ENCODE assay signal across 23 mouse cellular contexts in genomic region chr3:147683730-147684129, GRCm38 (mm10).
DNase-seq lines count a peak whose midpoint lies in the region; ATAC-seq lines count a peak whose summit lies in the region.
"Had no signal": no experiment of that assay in that cellular context is flagged by ENCODE, and none has a peak within 500 bp of the region (broad histone marks: within the 10 kb centered on the region; RNA-seq: fewer than 3 reads in every experiment).

No protein-coding gene starts in this region.

- 87% methylated on average over 2 of the region's 2 CpGs for WGBS in forebrain, embryonic 12.5 days

- H3K4me3 ChIP-seq in forebrain, embryonic 12.5 days (replicated peaks), result no peak overlapping the region
- H3K4me3 ChIP-seq: embryonic facial prominence, embryonic 13.5 days; embryonic facial prominence, embryonic 15.5 days; erythroblast, embryonic 14.5 days had no signal

- no peak overlapping the region for H3K4me2 ChIP-seq in forebrain, embryonic 12.5 days
- H3K4me2 ChIP-seq: embryonic facial prominence, embryonic 13.5 days; embryonic facial prominence, embryonic 15.5 days had no signal

- no peak overlapping the region for H3K9ac ChIP-seq in forebrain, embryonic 12.5 days
- H3K9ac ChIP-seq: embryonic facial prominence, embryonic 13.5 days; embryonic facial prominence, embryonic 15.5 days had no signal

- H3K36me3 ChIP-seq in forebrain, embryonic 12.5 days (replicated peaks), result no peaks in the 10 kb centered on the region
- H3K36me3 ChIP-seq: embryonic facial prominence, embryonic 13.5 days; embryonic facial prominence, embryonic 15.5 days had no signal

- DNase-seq in 3T3-L1 (ENCODE audit: low read depth, low spot score), result peak; percentile 82
- DNase-seq in NIH3T3 (ENCODE audit: low read depth), result peak; percentile 49
- DNase-seq in brain, adult 2 months (ENCODE audit: low read depth, low spot score), result peak; percentile 3
- DNase-seq in layer of hippocampus, postnatal 14 days (ENCODE audit: low spot score in 2 of 2), result no peak
- DNase-seq in left cerebral cortex, adult 9 months (ENCODE audit: low spot score in 2 of 2), result no peak
- DNase-seq: adrenal gland, adult 8-10 months; adrenal gland, postnatal 14 days; adrenal gland, postnatal 36 days; cerebellum, adult 11 months; cerebellum, adult 18-20 months; cerebellum, adult 8-10 months; cerebellum, adult 9-11 months; cerebellum, postnatal 14 days; cerebellum, postnatal 36 days; embryo, embryonic 11 days had no signal

- H3K4me1 ChIP-seq in forebrain, embryonic 12.5 days, result peaks cover 10% of the 10 kb centered on the region
- H3K4me1 ChIP-seq: embryonic facial prominence, embryonic 13.5 days; embryonic facial prominence, embryonic 15.5 days had no signal

- H3K27me3 ChIP-seq in forebrain, embryonic 12.5 days, result no peaks in the 10 kb centered on the region
- H3K27me3 ChIP-seq: embryonic facial prominence, embryonic 13.5 days; embryonic facial prominence, embryonic 15.5 days had no signal

- H3K9me3 ChIP-seq in forebrain, embryonic 12.5 days, result no peaks in the 10 kb centered on the region
- H3K9me3 ChIP-seq: embryonic facial prominence, embryonic 13.5 days; embryonic facial prominence, embryonic 15.5 days had no signal

- H3K27ac ChIP-seq in forebrain, embryonic 12.5 days, result no peak overlapping the region
- H3K27ac ChIP-seq: embryonic facial prominence, embryonic 13.5 days; embryonic facial prominence, embryonic 15.5 days had no signal

- ATAC-seq in frontal cortex, adult (ENCODE audit: low TSS enrichment), result no peak
- no peak for ATAC-seq in forebrain, embryonic 12.5 days (ENCODE audit: low FRiP score)
- ATAC-seq: activated CD4-positive, CD25-positive, alpha-beta regulatory T cell, adult 4 months; forebrain, embryonic 14.5 days; forebrain, embryonic 16.5 days had no signal

Comparison
In these comparisons a context has a peak if more than half of its experiments do, and no peak if none do; other contexts are left out.
1. DNase-seq: peak in 3T3-L1 (single experiment), NIH3T3 (single experiment) and brain, adult 2 months (single experiment); none in layer of hippocampus, postnatal 14 days (0 of 2) and left cerebral cortex, adult 9 months (0 of 2).